Mouse (Mus musculus) forebrain, embryonic 13.5 days (tissue): ENCODE results near the gene Shroom1. TPM values are rescaled to one million over a fixed set of nuclear protein-coding genes. Genes with fewer than 3 reads are reported as not detected.
A peak's percentile ranks its signal among the peaks of the same experiment; 100 is the strongest.
"Not testable (repeated sequence)": the region's sequence is repeated elsewhere in the genome, so short reads cannot be mapped to it uniquely, and the experiment has no call there.

Experiments
- ATAC-seq: fragments of 200-750 bp; cut with Nextera tagmentation; 2 replicates; pipeline ENCODE4 v1.8.0; 2017
- H3K27ac ChIP-seq: fragments of 300-500 bp; sonication (generic); 2 replicates; pipeline ENCODE4 v1.5.1; 2015; ENCODE audit warnings: inconsistent platforms, mild to moderate bottlenecking, moderate library complexity
- H3K27me3 ChIP-seq: fragments of 300-500 bp; sonication (generic); 2 replicates; pipeline ENCODE4 v1.6.1; 2015; ENCODE audit warnings: mild to moderate bottlenecking, inconsistent platforms
- H3K36me3 ChIP-seq: fragments of 300-500 bp; sonication (generic); 2 replicates; pipeline ENCODE4 v1.6.1; 2015; ENCODE audit warnings: mild to moderate bottlenecking, inconsistent platforms; ENCODE audit not compliant: poor library complexity, severe bottlenecking
- H3K4me1 ChIP-seq: fragments of 300-500 bp; sonication (generic); 2 replicates; pipeline ENCODE4 v1.6.1; 2015; ENCODE audit warnings: inconsistent platforms
- H3K4me2 ChIP-seq: fragments of 300-500 bp; sonication (generic); 2 replicates; pipeline ENCODE4 v1.6.1; 2015; ENCODE audit warnings: inconsistent platforms, mild to moderate bottlenecking, moderate library complexity
- H3K4me3 ChIP-seq: fragments of 300-500 bp; sonication (generic); 2 replicates; pipeline ENCODE4 v1.5.1; 2015; ENCODE audit warnings: mild to moderate bottlenecking, inconsistent platforms
- H3K9ac ChIP-seq: fragments of 300-500 bp; sonication (generic); 2 replicates; pipeline ENCODE4 v1.6.1; 2015; ENCODE audit warnings: mild to moderate bottlenecking, inconsistent platforms
- H3K9me3 ChIP-seq: fragments of 300-500 bp; sonication (generic); replicated peaks from 2 replicates; pipeline ENCODE4 v1.6.1; 2016; ENCODE audit warnings: inconsistent platforms
- WGBS: fragments of 180-500 bp; shearing (Covaris S2); methylation state at CpG from one replicate; pipeline ENCODE4 v1.1.7; 2015; 5-methylcytosine and 5-hydroxymethylcytosine counted together
- polyA plus RNA-seq: library from polyadenylated mRNA; unstranded; fragments of >200 nt; fragmentation: Nextera tagmentation; extraction: Ambion mirVana; gene quantifications from 2 replicates; pipeline ENCODE4 v1.2.1, GENCODE M21; 2015

The Shroom1 gene
- polyA plus RNA-seq = 1.2 and 1.3 TPM in 2 replicates

- Histone ChIP-seq H3K27me3 (peaks cover 51% of the 10 kb centered on the region), H3K4me3 (peak within 1 kb of the TSS; percentile 46)
- 4% methylated on average over 42 of the region's 42 CpGs for WGBS
Measured at GRCm38 (mm10) chr11:53456474-53457371, at the start of gene Shroom1, which contains the start of gene Gm10447. TSS of gene Shroom1 (plus strand) at chr11:53457205. TSS of gene Gm10447 (minus strand) at chr11:53457110.

GRCm38 (mm10) chr11:53411738-53412137 is 45.3 kb upstream of the Shroom1 start:
- no peak overlapping the region for H3K27ac ChIP-seq
- H3K9me3 ChIP-seq = no peaks in the 10 kb centered on the region
- no peaks in the 10 kb centered on the region for H3K27me3 ChIP-seq
- no peaks in the 10 kb centered on the region for H3K4me1 ChIP-seq
- H3K4me2 ChIP-seq = no peak overlapping the region
- ATAC-seq = no peak
- no peak overlapping the region for H3K4me3 ChIP-seq
- H3K9ac ChIP-seq = no peak overlapping the region
- peaks cover 89% of the 10 kb centered on the region for H3K36me3 ChIP-seq

More at GRCm38 (mm10) chr11:53456474-53457371, at the start of gene Shroom1, which contains the start of gene Gm10447:
- Histone ChIP-seq H3K4me1 (peaks cover 6% of the 10 kb centered on the region), H3K36me3 (no peaks in the 10 kb centered on the region), H3K27ac (no peak within 1 kb of the TSS), H3K4me2 (peak within 1 kb of the TSS; percentile 75), H3K9me3 (no peaks in the 10 kb centered on the region), H3K9ac (peak within 1 kb of the TSS; percentile 58)
- 0 out of 2 replicates have a peak, but pooled peaks have one; percentile 21 for ATAC-seq

GRCm38 (mm10) chr11:53413871-53414270 is 43.1 kb upstream of the Shroom1 start:
- no peaks in the 10 kb centered on the region for H3K4me1 ChIP-seq
- H3K9ac ChIP-seq = no peak overlapping the region
- no peak overlapping the region for H3K4me3 ChIP-seq
- H3K9me3 ChIP-seq = no peaks in the 10 kb centered on the region
- H3K27ac ChIP-seq = no peak overlapping the region
- peaks cover 93% of the 10 kb centered on the region for H3K36me3 ChIP-seq
- H3K4me2 ChIP-seq = no peak overlapping the region
- no peaks in the 10 kb centered on the region for H3K27me3 ChIP-seq
- no peak for ATAC-seq
- 94% methylated on average over 4 of the region's 4 CpGs for WGBS

GRCm38 (mm10) chr11:53418048-53418447 is 39.0 kb upstream of the Shroom1 start:
- no peak for ATAC-seq
- H3K9me3 ChIP-seq = no peaks in the 10 kb centered on the region
- no peaks in the 10 kb centered on the region for H3K27me3 ChIP-seq
- H3K36me3 ChIP-seq = peaks cover 71% of the 10 kb centered on the region
- H3K27ac ChIP-seq = no peak overlapping the region
- H3K4me2 ChIP-seq = no peak overlapping the region
- no peak overlapping the region for H3K9ac ChIP-seq
- no peaks in the 10 kb centered on the region for H3K4me1 ChIP-seq
- H3K4me3 ChIP-seq = no peak overlapping the region

GRCm38 (mm10) chr11:53423036-53423435 is 34.0 kb upstream of the Shroom1 start, which contains the start of gene Leap2:
TSS of gene Leap2 (minus strand) at chr11:53423170.
- no peak within 1 kb of the TSS for H3K4me2 ChIP-seq
- peaks cover 33% of the 10 kb centered on the region for H3K36me3 ChIP-seq
- 89% methylated on average over 4 of the region's 4 CpGs for WGBS
- H3K27ac ChIP-seq = no peak within 1 kb of the TSS
- H3K4me3 ChIP-seq = no peak within 1 kb of the TSS
- no peak within 1 kb of the TSS for H3K9ac ChIP-seq
- H3K27me3 ChIP-seq = no peaks in the 10 kb centered on the region
- H3K4me1 ChIP-seq = no peaks in the 10 kb centered on the region
- no peaks in the 10 kb centered on the region for H3K9me3 ChIP-seq
- ATAC-seq = no peak

- Histone ChIP-seq H3K27me3 (no peaks in the 10 kb centered on the region), H3K4me3 (no peak overlapping the region), H3K9me3 (no peaks in the 10 kb centered on the region), H3K27ac (no peak overlapping the region), H3K36me3 (peaks cover 33% of the 10 kb centered on the region), H3K9ac (no peak overlapping the region), H3K4me2 (no peak overlapping the region), H3K4me1 (peaks cover 7% of the 10 kb centered on the region)
- ATAC-seq = no peak
- WGBS = 76% methylated on average over 2 of the region's 2 CpGs
Measured at GRCm38 (mm10) chr11:53424826-53425225, 32.2 kb upstream of the Shroom1 start.

GRCm38 (mm10) chr11:53425251-53425650 is 31.8 kb upstream of the Shroom1 start:
- peaks cover 29% of the 10 kb centered on the region for H3K36me3 ChIP-seq
- H3K9ac ChIP-seq = no peak overlapping the region
- whole genome bisulfite sequencing = 88% methylated on average over 3 of the region's 3 CpGs
- no peak overlapping the region for H3K4me3 ChIP-seq
- H3K4me2 ChIP-seq = no peak overlapping the region
- H3K27me3 ChIP-seq = no peaks in the 10 kb centered on the region
- H3K9me3 ChIP-seq = no peaks in the 10 kb centered on the region
- no peak for ATAC-seq
- no peak overlapping the region for H3K27ac ChIP-seq
- peaks cover 11% of the 10 kb centered on the region for H3K4me1 ChIP-seq

- no peak overlapping the region for H3K4me3 ChIP-seq
- no peak for ATAC-seq
- H3K9me3 ChIP-seq = no peaks in the 10 kb centered on the region
- no peak overlapping the region for H3K9ac ChIP-seq
- H3K4me2 ChIP-seq = no peak overlapping the region
- 84% methylated on average over 6 of the region's 6 CpGs for WGBS
- no peaks in the 10 kb centered on the region for H3K27me3 ChIP-seq
- peaks cover 27% of the 10 kb centered on the region for H3K36me3 ChIP-seq
- H3K27ac ChIP-seq = no peak overlapping the region
- H3K4me1 ChIP-seq = peaks cover 11% of the 10 kb centered on the region
Measured at GRCm38 (mm10) chr11:53425711-53426255, 31.2 kb upstream of the Shroom1 start.

- not testable (repeated sequence) for H3K9me3 ChIP-seq, H3K27me3 ChIP-seq, H3K4me3 ChIP-seq, H3K4me2 ChIP-seq, H3K27ac ChIP-seq, H3K9ac ChIP-seq, ATAC-seq
- peaks cover 20% of the 10 kb centered on the region for H3K36me3 ChIP-seq
- H3K4me1 ChIP-seq = peaks cover 16% of the 10 kb centered on the region
- WGBS = 89% methylated on average over 3 of the region's 3 CpGs
Measured at GRCm38 (mm10) chr11:53426914-53427313, 30.1 kb upstream of the Shroom1 start.

GRCm38 (mm10) chr11:53427993-53428715 is 28.9 kb upstream of the Shroom1 start:
- Histone ChIP-seq H3K36me3 (peaks cover 20% of the 10 kb centered on the region), H3K27me3 (no peaks in the 10 kb centered on the region), H3K4me3 (no peak overlapping the region), H3K27ac (no peak overlapping the region), H3K4me2 (no peak overlapping the region), H3K4me1 (peaks cover 16% of the 10 kb centered on the region), H3K9me3 (no peaks in the 10 kb centered on the region), H3K9ac (no peak overlapping the region)
- ATAC-seq = no peak
- whole genome bisulfite sequencing = 97% methylated on average over 3 of the region's 3 CpGs

- WGBS = 94% methylated on average over 5 of the region's 5 CpGs
- ATAC-seq = no peak
- Histone ChIP-seq H3K36me3 (peaks cover 20% of the 10 kb centered on the region), H3K4me3 (no peak overlapping the region), H3K27me3 (no peaks in the 10 kb centered on the region; the same call in 1 of the 2 replicates), H3K4me2 (no peak overlapping the region), H3K9me3 (no peaks in the 10 kb centered on the region), H3K4me1 (peaks cover 16% of the 10 kb centered on the region), H3K27ac (no peak overlapping the region), H3K9ac (no peak overlapping the region)
Measured at GRCm38 (mm10) chr11:53428716-53429057, 28.3 kb upstream of the Shroom1 start.

GRCm38 (mm10) chr11:53429182-53429581 is 27.8 kb upstream of the Shroom1 start:
- H3K4me2 ChIP-seq = peak overlapping the region; percentile 82
- no peak overlapping the region for H3K9ac ChIP-seq
- H3K9me3 ChIP-seq = no peaks in the 10 kb centered on the region
- H3K36me3 ChIP-seq = peaks cover 20% of the 10 kb centered on the region
- H3K4me3 ChIP-seq = no peak overlapping the region
- no peaks in the 10 kb centered on the region; the same call in 1 of the 2 replicates for H3K27me3 ChIP-seq
- peaks cover 16% of the 10 kb centered on the region for H3K4me1 ChIP-seq
- ATAC-seq = no peak
- no peak overlapping the region for H3K27ac ChIP-seq
